Mouse (Mus musculus) mesoderm, embryonic 11.5 days (tissue): Measurements from ENCODE around the gene Il17rd.
A peak's percentile ranks its signal among the peaks of the same experiment; 100 is the strongest.

ENCODE experiments used
- DNase-seq: peaks from one replicate; pipeline ENCODE4 v3.0.0-alpha.2; 2012; ENCODE audit warnings: low read depth, low spot score

Il17rd gene

DNA sequence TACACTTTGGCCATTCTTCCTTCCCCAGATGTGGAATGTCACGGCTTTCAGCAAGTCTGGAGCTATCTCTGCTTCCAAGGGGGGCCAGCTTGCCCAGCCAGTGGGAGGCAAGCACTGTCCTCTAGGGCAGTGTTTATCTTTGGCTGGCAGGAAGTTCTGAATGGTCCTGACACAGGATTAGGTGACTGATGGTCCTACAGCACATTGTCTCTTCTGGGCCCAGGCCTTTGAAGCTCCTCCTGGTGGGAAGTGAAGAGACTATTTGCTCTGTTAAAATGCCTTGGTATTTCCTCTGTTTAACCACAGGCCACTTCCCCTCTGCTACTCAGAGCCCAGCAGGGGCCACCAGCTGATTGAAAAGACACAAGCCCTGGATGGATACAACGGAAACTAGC, 6.2 kb downstream of the Il17rd start:
- DNase-seq: peak; percentile 86

DNA sequence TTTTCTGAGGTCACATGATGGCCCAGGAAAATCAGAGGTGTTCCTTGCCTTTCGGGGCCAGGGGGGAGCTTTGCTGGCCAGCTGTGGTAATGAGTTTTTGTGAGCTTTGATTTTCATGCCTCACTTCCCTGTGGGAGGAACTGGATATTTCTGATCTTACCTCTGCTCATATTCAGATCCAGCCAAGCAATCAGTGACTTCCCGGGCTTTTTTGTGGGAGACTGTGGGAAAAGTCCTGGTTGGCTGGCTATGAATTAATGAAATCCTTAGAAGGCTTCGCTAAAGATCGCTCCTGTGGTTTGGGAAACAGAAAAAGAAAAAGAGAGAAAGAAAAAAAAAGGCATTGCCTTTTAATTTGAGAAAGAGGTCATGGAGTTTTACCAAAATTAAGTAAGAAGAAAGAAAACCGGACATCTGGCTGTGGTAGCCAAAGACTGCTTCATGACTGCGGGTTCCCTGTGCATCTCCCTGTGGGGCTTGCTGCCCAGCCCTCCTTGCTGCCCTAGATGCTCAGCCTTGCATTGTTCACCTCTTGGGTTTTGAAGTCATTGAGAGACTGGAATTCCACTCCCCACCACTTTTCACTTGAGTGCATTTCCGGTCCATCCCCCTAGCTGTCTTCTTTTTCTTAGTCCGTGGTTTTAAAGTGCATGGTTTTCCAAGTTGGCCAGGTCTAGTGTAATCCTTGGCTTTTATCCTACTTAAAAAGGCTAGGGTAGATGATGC, 9.7 kb downstream of the Il17rd start:
- DNase-seq: no peak

DNA sequence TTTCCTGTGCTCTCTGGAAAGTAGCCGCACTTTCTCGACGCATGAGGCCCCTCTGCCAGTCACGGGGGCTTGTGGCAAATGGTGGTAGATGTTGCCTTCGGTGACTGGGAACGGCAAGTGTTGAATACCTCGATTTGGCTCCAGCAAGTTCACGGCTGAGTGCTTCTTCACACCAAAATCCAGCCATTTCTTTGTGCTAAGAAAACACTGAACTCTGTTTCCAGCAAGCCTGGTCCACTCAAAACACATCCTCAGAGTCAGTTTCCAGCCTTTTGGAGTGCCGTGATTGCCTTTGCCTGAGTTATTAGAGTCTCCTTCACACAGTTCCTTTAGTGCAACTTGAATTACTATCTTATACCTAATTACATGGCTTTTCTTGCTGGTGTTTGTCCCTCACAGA, 11.3 kb downstream of the Il17rd start:
- DNase-seq: no peak

DNA sequence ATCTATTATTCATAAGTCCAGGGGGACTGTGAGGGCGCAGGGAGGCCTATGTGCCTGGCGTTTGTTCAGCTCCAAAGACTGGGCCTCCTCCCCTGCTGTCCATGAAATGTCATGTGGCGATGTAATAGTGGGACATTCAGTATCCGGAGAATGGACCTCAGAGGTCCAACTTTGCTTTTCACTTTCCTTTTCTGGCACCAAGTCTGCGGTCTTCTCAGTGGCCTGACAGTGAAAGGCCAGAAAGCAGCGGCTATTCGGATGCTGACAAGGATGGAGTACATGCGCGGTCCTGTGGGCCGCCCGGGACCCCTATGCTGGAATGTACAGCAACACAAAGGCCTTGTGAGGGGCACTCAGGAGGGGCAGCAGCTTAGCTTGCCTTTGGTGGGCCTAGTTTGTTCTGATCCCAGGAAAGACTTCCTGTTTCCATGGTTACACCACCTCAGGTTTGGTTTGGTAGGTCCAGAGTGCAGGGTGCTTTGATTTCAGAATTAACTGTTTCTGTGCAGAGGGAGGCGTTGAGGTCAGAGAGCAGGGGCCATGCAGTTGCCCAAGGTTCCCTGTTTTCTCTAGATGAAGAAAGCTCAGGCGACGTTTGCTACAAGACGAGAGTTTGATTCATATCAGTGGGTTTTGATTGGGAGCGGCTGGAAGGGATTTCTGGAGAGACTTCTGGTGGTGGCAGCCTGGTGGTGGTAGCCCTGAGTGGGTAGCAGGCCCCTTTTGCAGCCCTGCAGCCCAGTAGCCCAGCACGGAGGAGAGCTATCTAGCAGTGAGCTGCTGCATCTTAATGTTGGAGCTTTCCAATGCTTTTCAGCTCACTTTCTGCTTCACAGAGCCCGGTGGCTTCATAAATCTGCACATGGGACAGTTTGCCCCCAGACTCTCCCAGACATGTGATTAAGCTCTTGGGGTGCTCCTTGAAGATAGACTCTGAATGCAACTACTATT, 12.1 kb downstream of the Il17rd start:
- DNase-seq: peak; percentile 72

DNA sequence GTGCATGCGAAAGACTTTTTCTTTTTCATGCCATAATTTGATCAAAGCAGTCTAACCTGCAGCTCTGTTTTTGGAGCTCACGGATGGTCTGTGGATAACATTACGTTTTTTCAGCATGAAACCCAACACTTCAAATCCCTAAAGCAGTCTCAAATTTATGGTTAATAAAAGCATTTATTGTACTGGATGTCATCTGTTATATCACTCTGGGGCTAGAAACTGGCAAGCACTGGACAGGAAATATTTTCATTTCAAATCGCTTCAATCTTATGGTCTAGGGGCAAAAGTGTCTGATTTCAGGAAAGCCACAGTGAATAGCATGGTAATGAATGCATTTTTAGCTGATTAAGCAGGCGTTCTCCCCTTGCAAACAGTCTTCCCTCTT, 12.8 kb downstream of the Il17rd start:
- DNase-seq: no peak

DNA sequence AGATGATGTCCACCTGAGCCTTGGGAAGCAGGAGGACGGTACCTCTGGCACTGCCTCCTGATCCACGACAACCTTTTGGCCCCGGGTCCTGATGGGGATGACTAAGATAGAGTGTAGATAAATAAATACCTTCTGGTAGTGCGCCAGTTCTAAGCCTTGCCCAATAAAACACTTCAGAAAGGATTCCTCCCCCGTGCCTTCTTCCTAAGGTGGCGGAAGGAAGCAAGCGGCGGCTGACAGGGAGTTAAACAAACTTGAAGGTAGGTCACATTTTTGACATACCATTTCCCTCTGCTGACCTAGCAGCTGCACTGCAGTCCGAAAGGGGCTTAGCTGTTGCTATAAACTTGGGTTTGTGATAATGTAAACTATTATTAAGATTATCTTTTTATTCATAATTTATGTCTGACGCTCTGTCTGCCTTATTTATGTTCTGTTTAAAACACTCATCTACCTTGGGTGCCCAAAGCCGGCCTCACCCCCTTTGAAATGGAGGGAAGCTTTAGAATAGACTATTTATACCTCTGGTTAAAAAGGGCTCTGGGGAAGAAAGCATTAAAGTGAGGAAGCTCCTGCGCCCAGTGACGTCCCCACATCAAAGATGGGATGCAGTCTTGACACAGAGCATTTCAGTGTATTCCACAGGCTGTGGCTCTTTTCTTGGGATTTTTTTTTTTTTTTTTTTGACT, 19.9 kb downstream of the Il17rd start:
- DNase-seq: peak; percentile 71

DNA sequence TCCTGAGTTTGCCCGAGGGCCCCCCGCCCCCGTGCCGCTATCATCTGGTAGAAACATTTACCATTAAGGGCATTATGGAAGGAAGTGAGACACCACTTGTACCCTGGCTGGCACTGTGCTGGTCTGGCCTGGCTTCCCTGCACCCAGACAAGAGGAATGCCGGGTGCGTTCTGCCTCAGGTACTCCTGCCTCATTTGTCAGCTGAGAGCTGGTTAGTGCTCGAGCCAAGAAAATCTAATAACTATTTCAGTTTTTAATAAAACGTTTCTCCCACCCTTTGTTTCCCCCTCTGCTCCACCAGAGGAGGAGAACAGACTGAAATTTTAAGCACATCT, 20.4 kb downstream of the Il17rd start:
- DNase-seq: no peak

DNA sequence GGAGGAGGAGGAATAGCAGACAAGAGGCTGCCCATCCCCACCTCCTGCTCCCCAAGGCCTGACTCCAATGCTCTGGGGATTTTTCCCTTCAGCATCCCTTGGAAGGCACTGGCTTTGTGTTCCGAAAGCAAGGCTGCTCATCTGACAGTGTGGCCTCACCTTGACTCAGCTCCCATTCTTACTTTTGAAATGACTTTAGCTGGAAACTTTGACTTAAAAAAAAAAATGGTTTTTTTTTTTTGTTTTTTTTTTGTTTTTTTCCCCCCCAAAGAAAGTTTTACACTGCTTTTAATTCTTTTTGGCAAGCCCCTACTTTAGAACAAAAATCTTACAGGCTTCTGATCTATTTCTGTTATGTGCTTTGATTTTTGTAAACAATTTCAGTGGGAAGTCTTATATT, 24.6 kb downstream of the Il17rd start:
- DNase-seq: no peak

DNA sequence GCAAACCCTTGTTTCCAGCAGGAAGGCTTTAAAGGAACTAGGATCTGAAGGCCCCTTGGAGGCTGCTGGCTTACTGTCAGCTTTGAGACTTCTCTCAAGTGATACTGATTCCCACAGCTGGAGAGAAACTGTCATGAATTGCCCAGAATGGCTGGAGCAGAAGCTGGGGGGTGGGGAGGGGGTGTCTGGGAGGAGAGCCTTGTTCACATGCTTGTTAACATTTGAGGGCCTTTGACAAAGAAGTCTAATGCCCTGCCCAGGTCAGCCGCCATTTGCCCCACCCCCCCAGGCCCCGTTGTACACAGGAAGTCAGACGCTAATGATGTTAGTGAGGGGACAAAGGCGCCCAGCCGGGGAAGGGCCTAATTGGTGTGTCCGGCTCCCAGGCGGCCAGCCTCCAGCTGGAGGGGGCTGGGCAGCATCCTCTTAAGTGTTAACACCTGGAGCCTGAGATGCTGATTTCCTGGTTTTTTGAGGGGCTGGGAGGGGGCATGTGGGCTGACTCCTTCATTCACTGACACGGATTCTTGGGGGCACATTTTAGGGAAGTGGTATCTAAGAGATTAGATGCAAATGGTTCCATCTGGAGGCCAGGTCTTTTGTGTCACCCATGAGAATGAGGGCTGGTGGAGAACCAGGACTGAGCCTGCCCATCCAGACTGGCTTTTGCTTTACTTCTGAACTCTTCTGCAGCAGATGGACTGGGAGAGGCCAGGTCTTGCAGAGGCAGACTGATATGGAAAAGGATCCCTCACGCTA, 27.6 kb downstream of the Il17rd start:
- peak; percentile 85 for DNase-seq

DNA sequence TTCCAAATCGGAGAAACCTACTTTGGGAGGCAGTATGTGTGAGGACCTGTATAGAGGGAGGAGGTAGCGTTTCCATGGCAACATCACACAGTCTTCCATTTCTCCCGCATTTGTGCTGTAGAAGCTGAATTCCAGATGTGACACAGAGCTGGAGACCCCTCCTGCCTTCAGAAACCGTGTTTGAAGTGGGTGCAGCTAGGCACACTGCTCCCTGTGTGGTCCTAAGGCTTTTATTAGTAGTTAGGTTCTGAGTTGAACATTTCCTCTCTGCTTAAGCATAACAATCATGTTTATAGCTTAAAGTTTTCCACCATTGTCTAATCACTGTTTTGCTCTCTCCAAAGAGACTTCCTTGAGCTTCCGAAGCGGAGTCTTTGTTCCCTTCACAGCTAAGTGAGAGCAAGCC, 29.1 kb downstream of the Il17rd start:
- DNase-seq: peak; percentile 89

DNA sequence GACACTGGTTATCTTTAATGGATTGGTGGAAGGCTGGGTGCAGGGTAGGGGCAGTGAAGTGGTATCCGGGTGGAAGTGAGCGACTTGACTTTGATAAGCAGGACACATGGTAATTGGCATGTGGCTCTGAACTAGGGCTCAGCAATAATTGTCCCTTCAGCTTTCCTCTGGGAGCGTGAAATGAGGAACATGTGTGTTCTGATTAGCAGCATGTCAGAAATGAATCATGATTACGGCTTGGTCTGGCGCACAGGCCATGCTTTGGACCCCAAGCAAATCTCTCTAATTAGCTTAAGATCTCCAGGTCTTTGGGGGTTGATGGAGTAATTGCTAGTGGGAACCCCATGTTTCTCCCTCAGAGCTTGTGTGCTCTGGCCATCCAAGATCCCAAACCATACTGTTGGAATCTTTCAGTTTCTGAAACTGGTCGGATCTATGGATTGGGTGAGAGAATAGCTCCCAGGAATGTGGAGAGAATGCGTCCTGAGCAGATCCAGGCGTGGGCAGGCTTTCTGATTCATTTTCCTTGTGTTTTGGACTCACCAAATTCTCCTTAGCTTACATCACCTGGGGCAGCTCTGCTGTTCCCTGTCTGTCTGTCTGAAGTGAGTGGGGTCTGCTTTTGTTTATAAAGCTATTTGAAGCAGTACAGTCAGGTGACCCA, 30.8 kb downstream of the Il17rd start:
- DNase-seq: peak; percentile 76

DNA sequence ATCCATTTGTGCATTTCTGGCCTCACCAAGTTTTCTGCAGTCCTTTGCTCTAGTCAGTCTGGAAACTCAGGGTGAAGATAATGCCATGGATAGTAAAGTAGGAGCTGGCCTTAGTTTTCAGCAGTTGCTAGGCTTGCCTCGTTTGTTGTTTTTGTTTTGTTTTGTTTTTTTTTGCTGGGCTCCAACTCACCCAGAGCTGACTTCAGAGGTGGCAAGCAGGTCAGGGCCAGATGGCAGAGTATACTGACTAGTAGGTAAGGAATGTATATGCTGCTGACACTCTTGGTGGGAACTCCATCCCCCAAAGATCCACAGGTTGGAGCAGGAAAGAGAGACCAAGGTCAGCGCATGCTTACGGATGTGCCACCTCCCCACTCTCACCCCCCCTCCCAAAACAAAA, 31.4 kb downstream of the Il17rd start:
- DNase-seq: no peak

DNA sequence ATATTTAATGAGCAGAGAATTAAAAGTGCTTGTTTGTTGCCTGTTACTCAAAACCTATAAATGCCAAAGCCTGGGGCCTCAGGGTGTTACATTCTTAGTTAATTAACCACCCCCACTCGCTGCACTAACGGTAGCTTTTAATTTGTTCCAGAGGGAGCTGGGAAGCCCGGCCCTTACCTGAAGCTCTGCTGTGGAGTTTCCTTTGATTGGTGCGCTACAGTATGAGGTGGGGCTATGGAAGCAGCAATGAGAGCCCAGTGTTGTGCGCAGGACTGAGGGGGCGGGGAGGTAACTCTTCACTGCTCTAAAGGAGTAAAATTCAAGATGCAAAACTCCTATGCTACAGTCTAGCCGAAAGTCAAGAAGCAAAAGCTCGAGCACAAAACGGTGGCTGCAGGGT, 32.0 kb downstream of the Il17rd start:
- no peak for DNase-seq

DNA sequence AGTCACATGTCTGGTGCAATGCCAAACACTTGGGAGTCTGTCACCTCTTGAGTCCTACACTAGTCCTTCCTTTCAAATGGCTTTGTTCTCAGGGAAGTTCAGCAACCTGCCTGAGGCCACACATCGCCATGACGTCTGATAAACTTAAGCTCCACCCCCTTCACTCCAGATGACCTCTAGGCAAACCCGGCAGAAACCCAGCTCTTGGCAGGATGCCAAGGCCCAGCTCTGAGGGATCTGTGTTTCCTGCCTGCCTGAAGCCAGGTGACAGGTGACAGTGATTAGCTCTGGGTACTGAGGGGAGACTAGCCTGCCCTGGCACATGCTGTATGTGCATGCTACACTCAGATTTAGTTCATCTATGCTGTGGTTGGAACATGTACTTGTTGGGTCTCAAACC, 33.2 kb downstream of the Il17rd start:
- peak; percentile 77 for DNase-seq

DNA sequence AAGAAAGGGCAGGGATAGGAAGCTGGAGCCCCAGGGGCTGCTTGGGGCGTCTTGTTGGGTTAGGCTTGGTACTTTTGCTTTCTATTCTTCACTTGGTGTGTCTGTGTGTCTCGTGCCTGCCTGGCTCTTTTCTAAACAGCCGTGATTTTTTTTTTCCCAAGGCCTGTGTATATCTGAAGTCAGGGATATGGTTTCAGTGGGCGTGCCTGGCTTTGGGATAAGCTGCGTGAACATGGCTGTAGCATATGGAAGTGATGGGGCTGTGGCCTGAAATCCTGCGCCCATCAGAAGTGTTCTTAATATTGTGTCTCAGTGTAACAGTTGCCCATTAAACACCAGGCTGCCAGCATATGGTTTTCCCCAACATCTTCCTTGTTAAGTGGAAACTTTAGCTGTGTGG, 36.3 kb downstream of the Il17rd start:
- DNase-seq: no peak

DNA sequence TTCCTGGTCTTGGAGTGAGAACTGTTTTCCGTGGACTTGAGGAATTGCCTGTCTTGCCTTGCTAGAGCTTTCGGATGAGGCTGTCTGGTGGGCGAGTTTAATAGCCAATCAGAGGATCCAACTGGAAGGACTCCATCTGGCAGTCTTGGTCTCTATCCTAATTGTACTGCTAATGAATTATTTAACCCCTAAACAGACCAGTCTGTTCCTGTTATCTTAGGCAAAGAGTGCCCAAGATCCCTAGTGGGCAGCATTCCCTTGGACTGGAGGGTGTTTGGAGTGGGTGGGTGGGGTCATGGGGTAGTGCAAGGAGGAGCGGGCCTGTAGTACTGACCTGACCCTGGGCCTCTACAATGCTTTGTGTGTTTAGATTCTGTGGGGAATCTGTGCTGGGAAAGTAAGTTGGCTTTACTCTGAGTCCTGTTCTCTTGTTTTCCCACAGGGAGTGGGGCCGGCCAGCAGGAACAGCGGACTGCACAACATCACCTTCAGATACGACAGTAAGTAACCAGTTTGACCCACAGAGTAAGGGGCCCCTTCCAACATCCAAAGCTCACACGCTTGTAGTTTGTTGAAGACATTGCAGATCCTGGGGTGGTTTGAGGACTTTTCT, 37.3 kb downstream of the Il17rd start:
- DNase-seq: no peak

DNA sequence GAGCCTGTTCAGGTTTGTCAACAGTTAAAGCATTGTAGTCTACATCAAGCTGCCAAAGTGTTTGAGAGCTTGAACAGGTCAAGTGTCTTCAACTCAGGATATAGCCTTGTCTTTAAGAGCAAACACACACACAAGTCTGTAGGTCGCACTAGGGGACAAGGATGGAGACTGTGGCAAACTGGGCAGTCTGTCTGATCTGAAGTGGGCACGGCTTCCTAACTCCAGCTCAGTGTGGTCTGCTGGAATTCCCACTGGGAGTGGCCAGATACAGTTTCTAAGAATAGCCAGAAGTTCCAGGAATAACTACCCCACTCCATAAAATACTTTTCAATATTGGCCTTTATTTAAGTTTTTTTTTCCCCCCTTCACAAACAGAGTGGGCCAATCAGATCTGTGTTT, 37.8 kb downstream of the Il17rd start:
- no peak for DNase-seq

DNA sequence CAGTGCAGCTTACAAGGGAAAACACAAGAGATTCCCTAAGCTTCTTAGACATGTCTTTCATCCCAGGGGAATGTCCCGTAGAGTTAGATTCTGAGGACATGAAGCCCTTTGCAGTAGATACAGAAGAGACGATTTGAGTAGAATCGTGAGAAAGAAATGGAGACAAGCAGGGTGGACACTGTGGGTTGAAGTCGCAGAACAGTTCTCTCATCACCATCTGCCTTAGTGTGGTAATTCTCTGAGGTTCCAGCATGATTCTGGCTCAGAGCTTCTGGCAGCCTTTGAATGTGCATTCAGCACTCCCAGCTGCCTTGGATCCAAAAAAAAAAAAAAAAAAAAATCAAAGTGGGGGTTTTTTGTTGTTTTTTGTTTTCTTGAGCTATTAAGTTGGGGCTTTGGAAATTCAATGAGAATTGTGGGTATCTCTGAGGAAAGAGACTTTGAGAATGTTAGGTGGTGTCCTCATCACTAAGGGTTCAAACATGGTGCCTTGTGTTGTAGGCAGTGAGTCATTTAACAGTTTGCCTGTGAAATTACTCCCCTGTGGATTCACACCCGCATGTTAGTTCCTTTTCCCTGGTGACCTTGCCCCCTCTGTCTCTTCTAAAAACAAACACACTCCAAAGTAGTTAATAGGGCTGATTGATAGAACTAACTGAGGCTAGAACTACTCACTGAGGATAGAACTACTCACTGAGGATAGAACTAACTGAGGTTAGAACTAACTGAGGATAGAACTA, 43.0 kb downstream of the Il17rd start:
- no peak for DNase-seq

DNA sequence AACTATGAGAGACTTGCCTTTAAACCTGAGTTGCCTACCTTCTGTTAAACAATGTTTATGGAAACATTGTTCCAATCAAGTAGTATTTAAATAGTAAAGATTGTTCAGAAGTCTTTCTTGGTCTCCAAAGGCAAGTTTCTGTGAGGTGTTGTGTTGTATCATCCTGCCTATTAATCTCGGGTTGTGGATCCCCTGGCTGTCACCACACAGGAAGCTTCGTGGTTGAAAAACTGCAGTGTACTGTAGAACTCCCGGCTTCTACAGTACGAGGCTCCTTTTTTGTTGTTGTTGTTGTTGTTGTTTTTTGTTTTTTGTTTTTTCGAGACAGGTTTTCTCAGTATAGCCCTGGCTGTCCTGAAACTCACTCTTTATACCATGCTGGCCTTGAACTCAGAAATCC, 46.7 kb downstream of the Il17rd start:
- no peak for DNase-seq

DNA sequence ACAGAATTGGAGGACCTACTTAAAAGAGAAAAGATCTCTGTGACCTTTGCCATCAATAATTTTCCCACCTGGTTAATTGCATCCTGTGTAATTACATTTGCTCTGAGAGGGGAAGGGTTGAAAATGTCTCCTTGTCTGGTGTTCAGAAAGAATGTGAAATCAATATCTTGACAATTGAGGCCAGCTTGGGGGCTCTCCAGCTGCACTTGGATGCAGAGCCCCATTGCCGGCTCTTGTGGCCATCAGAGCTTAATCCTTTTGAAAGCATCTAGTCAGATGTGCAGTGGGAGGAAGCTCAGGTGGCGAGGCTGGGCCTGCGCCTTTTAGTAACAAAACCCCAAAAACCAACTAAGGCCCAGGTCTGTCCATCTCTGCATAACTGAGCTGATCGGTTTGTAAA, 47.3 kb downstream of the Il17rd start:
- DNase-seq: no peak
